Mouse (Mus musculus) gastrocnemius, adult 2 months (tissue): ENCODE measurements around the gene Calml4. TPM values are rescaled to one million over a fixed set of nuclear protein-coding genes. Genes with fewer than 3 reads are reported as not detected.
"Not testable (repeated sequence)": the region's sequence is repeated elsewhere in the genome, so short reads cannot be mapped to it uniquely, and the experiment has no call there.

ENCODE experiments used
- DNase-seq: peaks from one replicate; pipeline ENCODE4 v3.0.0; 2022
- H3K27ac ChIP-seq: fragments of 200-600 bp; 2 replicates; pipeline ENCODE4 v1.8.1; 2022; ENCODE audit warnings: mild to moderate bottlenecking
- H3K4me3 ChIP-seq: fragments of 200-600 bp; 2 replicates; pipeline ENCODE4 v1.8.1; 2022; ENCODE audit warnings: mild to moderate bottlenecking, moderate library complexity
- CTCF ChIP-seq: fragments of 200-600 bp; IDR thresholded peaks from 2 replicates; pipeline ENCODE4 v1.8.1; 2022; ENCODE audit warnings: antibody characterized with exemption, mild to moderate bottlenecking, moderate library complexity
- intact Hi-C: fragments of 180-260 bp; cut with DNase I; formaldehyde crosslinking; loops from one replicate; pipeline ENCODE4 v1.15.1; 2025
- long read RNA-seq, 2 experiments: library from polyadenylated mRNA; stranded (forward); transcript quantifications; one replicate each; pipeline ENCODE4 v2.0.0; 2021
- total RNA-seq, 2 experiments: library from RNA; stranded (reverse); gene quantifications; 2 replicates each; pipeline ENCODE4 v1.2.3; 2021

Gene Calml4
- 1 to 10 TPM in 1 of 2 experiments, under 1 TPM in 1; 0.99 to 1.1 TPM for total RNA-seq
- long read RNA-seq, experiment 1, partial matches to known transcripts = 0 of 1 reads
- long read RNA-seq, experiment 1, other reads (novel, unspliced or antisense) = 0 of 1 reads
- long read RNA-seq, experiment 2, partial matches to known transcripts = 1 of 2 reads
- long read RNA-seq, experiment 2, other reads (novel, unspliced or antisense) = 0 of 2 reads

DNA sequence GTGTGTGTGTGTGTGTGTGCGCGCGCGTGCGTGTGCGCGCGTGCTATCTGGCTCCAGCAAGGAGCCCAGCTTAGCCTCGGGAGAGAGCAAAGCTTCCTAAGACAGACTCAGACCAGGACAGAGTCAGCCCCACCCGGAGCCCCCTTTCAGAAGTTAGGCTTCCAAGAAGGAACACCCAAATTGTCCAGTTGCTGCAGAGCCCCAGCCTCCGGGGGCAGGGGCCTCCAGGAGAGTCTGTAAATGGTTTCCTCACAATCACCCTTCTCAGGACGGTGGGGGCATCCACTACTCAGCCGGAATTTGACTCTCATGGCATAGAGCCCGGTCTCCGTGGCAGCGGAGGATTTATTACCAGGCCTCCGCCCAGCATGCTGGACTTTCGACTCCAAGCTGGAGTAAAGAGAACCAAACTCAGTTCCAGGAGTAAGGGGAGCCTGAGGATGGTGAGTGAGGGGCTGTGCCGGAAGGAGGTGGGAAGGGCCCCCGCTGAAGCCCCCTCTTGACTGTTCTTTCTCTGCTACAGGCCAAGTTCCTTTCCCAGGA, at the start of gene Calml4:
Gene Calml4, plus strand, starts transcription at position 362 of the 543 bp plus-strand sequence.
- H3K4me3 ChIP-seq = peak within 1 kb of the TSS; percentile 65

DNA sequence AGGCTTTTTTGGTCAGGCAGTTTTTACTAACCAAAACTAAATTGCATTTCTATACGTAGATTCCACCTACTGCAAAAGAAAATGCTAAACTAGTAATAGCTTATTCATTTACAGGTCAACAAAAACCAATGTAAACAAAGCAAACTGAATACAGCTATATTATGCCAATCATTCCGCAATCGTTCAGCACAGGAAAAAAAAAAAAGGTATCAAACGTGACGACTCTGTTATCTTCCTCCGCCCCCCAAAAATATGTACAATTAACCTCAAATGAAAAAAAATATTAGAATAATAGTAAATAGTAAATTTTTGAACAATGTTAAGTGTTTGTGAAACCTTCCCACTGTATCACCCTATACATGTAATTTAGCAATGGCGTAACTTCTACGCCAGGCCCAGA, 47.8 kb upstream of the Calml4 start:
- no peak for DNase-seq
- TF ChIP-seq CTCF = no peak
- intact Hi-C loops = no loop called here
- 0 out of 2 replicates have a peak overlapping the region, but pooled peaks have one; percentile 99 for H3K27ac ChIP-seq
- peak overlapping the region; percentile 77 for H3K4me3 ChIP-seq

More for the DNA sequence above, at the start of gene Calml4:
- no peak for TF ChIP-seq CTCF
- intact Hi-C loops = no loop called here
- peak within 1 kb of the TSS; percentile 75 for H3K27ac ChIP-seq
- DNase-seq = peak; percentile 93

DNA sequence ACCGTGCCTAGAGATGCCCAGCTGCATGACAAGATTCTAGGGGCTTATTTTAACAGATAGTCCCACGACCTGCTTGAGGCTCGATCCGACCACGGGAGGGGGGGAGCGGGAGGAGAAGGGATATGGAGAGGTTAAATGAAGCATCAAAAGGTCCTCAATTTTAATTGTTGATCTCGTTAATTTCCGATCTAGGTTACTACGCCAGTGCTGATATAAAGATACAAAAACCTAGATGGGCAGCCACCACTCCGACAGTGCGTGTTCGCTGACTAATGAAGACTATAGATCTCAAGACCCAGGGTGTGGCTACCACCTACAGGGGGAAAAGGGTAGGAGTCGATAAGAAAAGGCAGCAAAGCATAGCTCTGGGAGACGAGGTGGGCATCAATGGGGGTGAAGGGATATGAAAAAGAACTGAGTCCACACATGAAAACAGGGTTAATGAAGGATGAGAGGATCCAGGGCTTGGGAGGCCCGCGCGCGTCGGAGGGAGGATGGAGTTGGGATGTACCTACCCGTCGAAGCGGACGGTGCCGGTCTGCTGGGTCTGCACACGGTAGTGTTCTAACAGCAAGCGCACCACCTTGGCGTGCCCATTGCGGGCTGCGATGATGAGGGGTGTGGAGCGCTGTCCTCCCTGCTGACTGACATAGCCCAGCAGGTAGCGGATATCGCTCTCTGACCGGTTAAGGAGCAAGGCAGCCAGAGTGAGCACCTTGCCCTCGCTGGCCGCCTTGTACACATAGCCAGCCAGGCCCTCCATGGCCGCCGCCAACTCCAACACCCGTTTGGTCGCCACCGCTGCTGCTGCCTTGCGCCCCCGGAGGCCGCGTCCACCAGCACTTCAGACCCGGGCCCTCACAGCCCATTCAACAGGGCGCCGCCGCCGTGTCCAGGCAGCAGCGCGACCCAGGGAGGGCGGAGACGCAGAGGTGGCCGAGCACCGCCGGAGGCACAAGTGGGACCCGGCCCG, 47.1 kb upstream of the Calml4 start:
- intact Hi-C loops = no loop called here
- peak overlapping the region; percentile 99 for H3K27ac ChIP-seq
- H3K4me3 ChIP-seq = peak overlapping the region; percentile 77
- peak; percentile 17; the same call in 1 of the 2 replicates for TF ChIP-seq CTCF
- no peak for DNase-seq

DNA sequence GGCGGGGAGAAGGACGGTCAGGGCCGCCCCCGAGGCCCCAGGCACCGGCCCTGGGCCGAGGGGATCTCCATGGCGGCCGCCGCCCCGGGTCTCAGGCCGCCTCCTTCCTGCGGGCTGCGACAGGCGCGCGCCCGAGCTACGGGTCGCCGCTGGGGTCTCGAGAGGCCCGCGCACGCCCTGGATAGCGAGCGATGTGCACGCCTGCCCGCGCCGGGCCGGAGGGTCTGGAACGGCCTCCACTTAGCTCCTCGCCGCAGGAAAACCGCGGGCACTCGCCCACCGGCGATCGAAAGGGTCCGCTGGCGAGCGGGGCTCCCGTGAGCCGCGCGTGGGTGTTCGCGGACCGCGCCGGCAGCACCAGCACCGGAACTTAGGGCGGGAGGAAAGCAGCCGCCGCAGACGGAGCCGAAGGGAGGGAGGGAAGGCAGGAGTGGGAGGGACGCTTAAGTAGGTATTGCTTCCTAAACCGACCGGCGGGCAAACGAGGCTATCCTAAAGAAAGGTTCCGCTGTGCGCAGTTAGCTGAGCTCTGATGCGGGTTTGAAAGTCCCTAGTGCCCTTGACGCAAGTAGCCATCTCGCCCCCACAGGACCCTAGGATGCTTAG, 46.3 kb upstream of the Calml4 start, which contains the start of gene Fem1b:
Gene Fem1b, minus strand, starts transcription at position 419 of the 606 bp plus-strand sequence.
- Histone ChIP-seq H3K27ac (peak within 1 kb of the TSS; percentile 99), H3K4me3 (peak within 1 kb of the TSS; percentile 77)
- DNase-seq = peak; percentile 92
- intact Hi-C loops = loop anchor here (2.0 kb wide), 1 partner anchor 17 kb away; no protein-coding TSS in a partner anchor
- TF ChIP-seq CTCF = no peak

DNA sequence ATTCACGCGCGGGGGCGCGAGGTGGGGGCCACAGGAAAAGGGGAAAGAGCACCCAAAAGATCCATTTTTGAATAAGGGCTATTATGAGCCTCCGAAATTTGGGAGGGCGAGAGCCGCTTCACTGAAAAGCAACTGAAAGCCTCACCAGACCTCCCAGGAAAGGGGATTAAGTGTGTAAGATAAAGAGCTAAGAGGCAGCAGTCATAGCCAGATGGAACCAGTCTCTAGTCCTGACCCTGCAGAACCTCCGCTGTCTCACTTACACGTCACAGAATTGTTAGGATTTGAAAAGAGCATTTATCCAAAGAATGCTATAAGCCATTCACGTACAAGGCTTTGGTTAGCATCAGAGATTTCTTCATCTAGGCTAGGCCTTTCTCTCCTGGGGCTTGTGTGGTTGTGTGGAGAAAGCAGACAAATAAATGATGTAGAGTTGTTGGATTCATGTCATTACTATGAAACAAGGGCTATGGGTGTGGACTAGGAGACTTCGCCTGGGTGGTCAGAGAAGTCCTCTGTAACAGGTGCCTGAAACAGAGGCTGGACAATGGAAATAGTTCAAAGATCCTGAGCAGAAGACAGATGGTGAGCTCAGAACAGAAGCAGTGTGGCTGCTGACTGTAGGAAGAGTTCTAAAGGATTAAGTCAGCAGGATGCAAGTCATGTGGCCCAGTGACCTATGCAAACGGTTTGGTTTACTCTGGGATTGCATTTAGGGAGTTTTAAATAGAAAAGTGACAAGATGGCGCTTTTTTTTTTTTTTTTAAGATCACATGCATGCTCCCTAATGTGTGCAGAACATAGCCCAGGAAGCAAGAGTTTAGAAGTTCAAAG, 45.4 kb upstream of the Calml4 start:
- peak overlapping the region; percentile 77 for H3K4me3 ChIP-seq
- H3K27ac ChIP-seq = peak overlapping the region; percentile 99
- no peak for TF ChIP-seq CTCF
- intact Hi-C loops = loop anchor here (2.0 kb wide), 1 partner anchor 16 kb away; no protein-coding TSS in a partner anchor
- no peak for DNase-seq

DNA sequence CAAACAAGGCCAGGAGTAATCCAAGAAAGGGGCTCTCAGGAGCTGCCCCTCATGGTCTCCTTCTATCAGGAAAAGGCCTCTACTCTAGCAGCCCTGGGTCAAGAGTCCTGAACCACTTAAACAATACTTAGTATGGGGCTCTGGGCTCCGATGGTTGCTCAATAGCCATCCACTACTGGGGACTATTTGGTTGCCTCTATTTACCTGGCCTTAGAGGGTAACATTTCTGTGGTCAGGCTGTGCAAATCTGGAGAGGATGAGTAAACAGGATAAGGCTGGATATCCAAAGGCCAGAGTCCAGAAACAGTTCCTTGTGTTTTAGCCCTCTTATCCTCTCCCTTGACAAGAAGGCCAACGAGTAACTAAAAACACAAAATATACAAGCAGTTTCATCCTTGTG, 43.1 kb upstream of the Calml4 start:
- no peak for DNase-seq
- TF ChIP-seq CTCF = no peak

DNA sequence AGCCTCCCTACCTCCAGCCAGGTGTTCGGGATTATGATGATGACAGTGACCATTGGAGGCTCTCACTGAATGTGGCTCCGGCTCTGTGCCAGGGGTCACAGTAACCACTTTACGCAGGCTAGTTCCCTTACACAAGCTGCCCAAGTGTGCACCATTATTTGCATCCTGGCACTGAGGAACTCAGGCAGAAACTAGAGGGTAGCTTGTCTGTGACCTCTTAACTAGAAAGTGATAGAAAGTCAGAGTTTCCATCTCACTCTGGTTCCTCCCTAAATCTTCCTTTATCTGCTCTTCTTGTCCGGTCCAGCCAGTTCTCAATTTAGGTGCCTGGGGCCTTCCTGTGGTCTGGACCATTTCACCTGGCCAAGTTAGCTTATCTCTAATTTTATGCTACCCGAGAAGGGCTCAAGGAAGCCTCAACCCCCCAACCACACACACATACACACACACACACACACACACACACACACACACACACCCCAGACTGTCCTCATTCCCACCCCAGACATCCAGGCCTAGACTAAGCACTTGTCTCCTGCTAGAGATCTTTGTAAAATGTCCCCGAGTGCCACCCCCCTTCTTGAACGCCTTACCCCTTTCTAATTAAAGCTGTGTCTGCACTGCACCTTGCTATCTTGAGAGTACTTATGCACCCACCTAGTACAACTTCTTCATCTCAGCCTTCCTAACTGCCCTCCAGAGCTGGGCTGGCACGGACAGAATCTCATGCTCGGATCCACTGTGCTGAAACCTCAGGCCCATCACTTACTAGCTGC, 41.4 kb upstream of the Calml4 start:
- Histone ChIP-seq H3K4me3 (peak overlapping the region; percentile 25), H3K27ac (no peak overlapping the region)
- no peak for DNase-seq
- no peak for TF ChIP-seq CTCF
- intact Hi-C loops = no loop called here

More for the DNA sequence above, 43.1 kb upstream of the Calml4 start:
- intact Hi-C loops = no loop called here
- Histone ChIP-seq H3K4me3 (no peak overlapping the region), H3K27ac (no peak overlapping the region)

DNA sequence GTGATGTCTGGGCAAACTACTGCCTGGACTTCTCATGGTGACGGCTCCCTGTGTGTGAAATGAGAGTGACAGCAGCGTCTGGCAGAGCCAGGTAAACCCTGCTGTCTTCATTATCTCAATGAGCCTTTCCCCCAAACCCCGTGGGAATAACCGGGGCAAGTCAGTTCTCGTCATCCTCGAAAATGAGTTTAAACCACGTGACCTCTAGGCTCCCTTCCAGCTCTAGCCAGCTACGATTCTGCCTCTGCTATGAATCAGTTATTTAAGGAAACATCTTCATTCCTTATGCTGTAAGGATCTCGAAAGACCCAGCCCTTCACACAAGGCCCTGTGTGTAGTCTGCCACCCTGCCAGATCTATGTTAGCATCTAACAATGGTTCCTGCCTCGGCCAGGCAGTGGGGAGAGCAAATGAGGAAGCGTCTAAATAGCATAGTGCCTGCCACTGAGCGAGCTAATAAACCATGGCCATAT, 40.7 kb upstream of the Calml4 start:
- DNase-seq = peak; percentile 38

DNA sequence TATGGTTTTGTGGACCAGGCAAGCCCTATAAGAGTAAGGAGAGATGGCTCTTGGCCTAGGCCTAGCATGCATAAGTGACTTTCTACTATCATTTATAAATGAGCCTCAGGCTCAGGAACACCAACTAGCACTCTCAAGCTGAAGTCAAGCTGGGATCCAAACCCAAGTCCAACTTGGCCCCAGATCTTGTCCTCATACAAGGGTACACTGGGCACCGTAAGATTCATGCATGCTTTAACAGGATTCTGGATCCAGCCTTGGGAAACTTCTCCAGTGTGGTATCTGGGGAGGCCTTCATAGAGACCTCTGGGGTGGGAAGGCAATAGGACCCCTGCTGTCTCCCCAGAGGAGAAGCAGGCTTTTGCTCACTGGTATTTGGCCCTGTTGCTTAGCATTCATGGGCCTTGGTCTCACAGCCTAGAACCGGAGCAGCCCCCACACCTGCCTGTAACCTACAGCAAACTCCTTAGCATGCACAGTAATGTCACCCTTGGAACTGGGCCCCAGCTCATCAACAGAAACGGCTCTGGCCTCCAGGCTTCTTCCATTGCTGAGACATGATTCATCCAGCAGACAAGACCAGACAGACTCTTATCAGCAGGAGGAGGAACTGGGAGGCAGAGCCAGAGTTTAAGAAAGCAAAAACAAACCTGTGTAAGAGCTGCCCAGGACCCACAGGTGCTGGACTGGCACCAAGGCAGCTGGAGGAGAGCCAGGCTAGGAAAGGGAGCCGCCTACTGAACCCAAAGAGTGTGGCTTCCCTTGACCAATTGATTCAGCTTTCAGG, 39.9 kb upstream of the Calml4 start:
- intact Hi-C loops = no loop called here
- no peak overlapping the region for H3K4me3 ChIP-seq
- no peak for DNase-seq
- no peak for TF ChIP-seq CTCF
- no peak overlapping the region for H3K27ac ChIP-seq

More for the DNA sequence above, 40.7 kb upstream of the Calml4 start:
- TF ChIP-seq CTCF = no peak
- intact Hi-C loops = no loop called here
- H3K27ac ChIP-seq = no peak overlapping the region
- H3K4me3 ChIP-seq = peak overlapping the region; percentile 25

DNA sequence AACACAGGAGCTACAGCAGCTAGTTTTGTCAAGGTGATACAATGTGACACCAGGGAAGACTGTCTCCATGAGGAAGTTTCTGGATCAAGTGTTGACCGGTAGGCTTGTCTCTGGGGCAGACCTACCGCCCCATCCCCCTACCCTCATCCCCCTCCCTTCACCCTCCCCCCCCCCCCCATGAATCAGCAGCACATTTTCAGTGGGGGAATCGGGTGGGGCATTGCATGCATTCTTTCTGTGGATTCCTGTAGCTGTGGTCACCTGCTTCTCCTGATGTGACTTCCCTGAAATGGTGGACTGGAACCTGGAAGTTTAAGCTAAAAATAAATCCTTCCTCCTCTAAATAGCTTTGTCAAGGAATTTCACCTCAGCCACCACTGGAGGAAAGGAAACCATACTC, 38.4 kb upstream of the Calml4 start:
- Histone ChIP-seq H3K4me3 (no peak overlapping the region), H3K27ac (no peak overlapping the region)
- TF ChIP-seq CTCF = no peak
- intact Hi-C loops = no loop called here
- no peak for DNase-seq

DNA sequence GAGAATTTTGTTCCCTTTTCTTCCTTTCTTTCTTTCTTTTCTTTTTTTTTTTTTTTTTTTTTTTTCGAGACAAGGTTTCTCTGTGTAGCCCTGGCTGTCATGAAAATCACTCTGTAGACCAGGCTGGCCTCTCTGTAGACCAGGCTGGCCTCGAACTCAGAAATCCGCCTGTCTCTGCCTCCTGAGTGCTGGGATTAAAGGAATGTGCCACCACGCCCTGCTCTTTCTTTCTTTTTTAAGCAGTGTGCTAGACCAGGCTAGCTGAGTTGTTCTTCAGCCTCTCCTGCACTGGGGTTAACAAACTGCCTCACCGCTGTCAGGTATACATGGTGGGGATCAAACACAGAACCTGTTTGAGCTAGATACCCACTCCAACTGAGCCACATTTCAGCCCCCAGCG, 38.0 kb upstream of the Calml4 start:
- H3K4me3 ChIP-seq, H3K27ac ChIP-seq, DNase-seq, intact Hi-C loops: not testable (repeated sequence)
